Mouse (Mus musculus) lung, postnatal 0 days (tissue): ENCODE measurements at regions not wholly inside any gene's neighbourhood (a gene's known extent, or its start where the extent isn't known, plus 50 kb on each side); places are given as distances from the start of the nearest gene placed in this dataset.

Experiments
- CTCF ChIP-seq: IDR thresholded peaks from 2 replicates; pipeline ENCODE4 v1.5.1; 2016; ENCODE audit warnings: antibody characterized with exemption, mild to moderate bottlenecking
- EP300 ChIP-seq: IDR thresholded peaks from 2 replicates; pipeline ENCODE4 v1.6.1; 2016; ENCODE audit warnings: antibody characterized with exemption, mild to moderate bottlenecking, control low read depth

GRCm38 (mm10) chrX:58447605-58448004 is 425.1 kb downstream of the Zic3 start:
- no peak for TF ChIP-seq CTCF
- no peak for TF ChIP-seq EP300
